Mouse (Mus musculus) kidney, embryonic 15.5 days (tissue): ENCODE measurements around the gene Arid5b. TPM values are rescaled to one million over a fixed set of nuclear protein-coding genes. Genes with fewer than 3 reads are reported as not detected.

Source experiments
- ATAC-seq: fragments of 200-750 bp; cut with Nextera tagmentation; replicated peaks from 2 replicates; pipeline ENCODE4 v1.8.0; 2017; ENCODE audit warnings: moderate TSS enrichment; ENCODE audit not compliant: low FRiP score
- H3K27ac ChIP-seq: fragments of 300-500 bp; sonication (generic); 2 replicates; pipeline ENCODE4 v1.5.1; 2015; ENCODE audit warnings: mild to moderate bottlenecking, inconsistent platforms
- H3K27me3 ChIP-seq: fragments of 300-500 bp; sonication (generic); 2 replicates; pipeline ENCODE4 v1.6.1; 2015; ENCODE audit warnings: inconsistent platforms
- H3K36me3 ChIP-seq: fragments of 300-500 bp; sonication (generic); 2 replicates; pipeline ENCODE4 v1.6.1; 2015; ENCODE audit warnings: inconsistent platforms
- H3K4me1 ChIP-seq: fragments of 300-500 bp; sonication (generic); 2 replicates; pipeline ENCODE4 v1.6.1; 2015; ENCODE audit warnings: inconsistent platforms
- H3K4me2 ChIP-seq: fragments of 300-500 bp; sonication (generic); 2 replicates; pipeline ENCODE4 v1.6.1; 2015; ENCODE audit warnings: moderate library complexity, mild to moderate bottlenecking, inconsistent platforms
- H3K4me3 ChIP-seq: fragments of 300-500 bp; sonication (generic); replicated peaks from 2 replicates; pipeline ENCODE4 v1.5.1; 2015; ENCODE audit warnings: mild to moderate bottlenecking, inconsistent platforms
- H3K9ac ChIP-seq: fragments of 300-500 bp; sonication (generic); 2 replicates; pipeline ENCODE4 v1.6.1; 2015; ENCODE audit warnings: mild to moderate bottlenecking, inconsistent platforms
- H3K9me3 ChIP-seq: fragments of 300-500 bp; sonication (generic); replicated peaks from 2 replicates; pipeline ENCODE4 v1.6.1; 2016; ENCODE audit warnings: inconsistent platforms
- WGBS: fragments of 180-500 bp; shearing (Covaris S2); methylation state at CpG from one replicate; pipeline ENCODE4 v1.1.7; 2015; ENCODE audit warnings: mixed read lengths; 5-methylcytosine and 5-hydroxymethylcytosine counted together
- polyA plus RNA-seq: library from polyadenylated mRNA; unstranded; fragments of >200 nt; fragmentation: Nextera tagmentation; extraction: Ambion mirVana; gene quantifications from 2 replicates; pipeline ENCODE4 v1.2.1, GENCODE M21; 2015

Arid5b gene
- polyA plus RNA-seq, 1 experiment from 2014 or later, result 38.6 TPM

GRCm38 (mm10) chr10:68263296-68263968 lies 15.1 kb downstream of the Arid5b start:
- H3K27me3 ChIP-seq, result no peaks in the 10 kb centered on the region
- peak; percentile 30 for ATAC-seq
- no peak overlapping the region for H3K4me3 ChIP-seq
- 70% methylated on average over 9 of the region's 9 CpGs for WGBS
- no peak overlapping the region for H3K4me2 ChIP-seq
- H3K4me1 ChIP-seq, result peaks cover 40% of the 10 kb centered on the region
- H3K36me3 ChIP-seq, result peaks cover 26% of the 10 kb centered on the region
- H3K27ac ChIP-seq, result peak overlapping the region; percentile 75
- H3K9me3 ChIP-seq, result no peaks in the 10 kb centered on the region
- no peak overlapping the region for H3K9ac ChIP-seq

- peaks cover 23% of the 10 kb centered on the region for H3K36me3 ChIP-seq
- no peaks in the 10 kb centered on the region for H3K9me3 ChIP-seq
- no peak for ATAC-seq
- H3K27me3 ChIP-seq, result no peaks in the 10 kb centered on the region
- 33% methylated on average over 4 of the region's 4 CpGs for WGBS
- H3K4me1 ChIP-seq, result peaks cover 32% of the 10 kb centered on the region
- no peak overlapping the region for H3K9ac ChIP-seq
- H3K4me3 ChIP-seq, result no peak overlapping the region
- no peak overlapping the region for H3K4me2 ChIP-seq
- H3K27ac ChIP-seq, result no peak overlapping the region
Observed at GRCm38 (mm10) chr10:68259601-68260000, 18.9 kb downstream of the Arid5b start.

GRCm38 (mm10) chr10:68257358-68258056 lies 21.0 kb downstream of the Arid5b start:
- H3K4me1 ChIP-seq, result peaks cover 24% of the 10 kb centered on the region
- H3K4me2 ChIP-seq, result no peak overlapping the region
- ATAC-seq, result no peak
- no peak overlapping the region for H3K4me3 ChIP-seq
- H3K36me3 ChIP-seq, result peaks cover 27% of the 10 kb centered on the region
- WGBS, result 91% methylated on average over 10 of the region's 10 CpGs
- H3K27me3 ChIP-seq, result no peaks in the 10 kb centered on the region
- no peak overlapping the region for H3K27ac ChIP-seq
- no peak overlapping the region for H3K9ac ChIP-seq
- no peaks in the 10 kb centered on the region for H3K9me3 ChIP-seq

- no peak overlapping the region for H3K4me2 ChIP-seq
- no peak overlapping the region for H3K4me3 ChIP-seq
- WGBS, result 77% methylated on average over 3 of the region's 3 CpGs
- H3K9me3 ChIP-seq, result no peaks in the 10 kb centered on the region
- H3K9ac ChIP-seq, result no peak overlapping the region
- peaks cover 32% of the 10 kb centered on the region for H3K36me3 ChIP-seq
- no peak for ATAC-seq
- peaks cover 24% of the 10 kb centered on the region for H3K4me1 ChIP-seq
- no peak overlapping the region for H3K27ac ChIP-seq
- no peaks in the 10 kb centered on the region for H3K27me3 ChIP-seq
Observed at GRCm38 (mm10) chr10:68256134-68256533, 22.4 kb downstream of the Arid5b start.

GRCm38 (mm10) chr10:68253452-68254117 lies 25.0 kb downstream of the Arid5b start:
- peak overlapping the region; percentile 7; the same call in 1 of the 2 replicates for H3K27ac ChIP-seq
- 51% methylated on average over 7 of the region's 7 CpGs for WGBS
- peak; percentile 62 for ATAC-seq

GRCm38 (mm10) chr10:68252650-68253049 lies 25.9 kb downstream of the Arid5b start:
- Histone ChIP-seq H3K9me3 (no peaks in the 10 kb centered on the region), H3K27me3 (no peaks in the 10 kb centered on the region), H3K9ac (no peak overlapping the region), H3K36me3 (peaks cover 20% of the 10 kb centered on the region), H3K4me2 (no peak overlapping the region), H3K4me1 (peaks cover 40% of the 10 kb centered on the region), H3K4me3 (no peak overlapping the region), H3K27ac (no peak overlapping the region)
- whole genome bisulfite sequencing, result 81% methylated on average over 4 of the region's 4 CpGs
- ATAC-seq, result no peak

More at GRCm38 (mm10) chr10:68253452-68254117, 25.0 kb downstream of the Arid5b start:
- H3K36me3 ChIP-seq, result peaks cover 20% of the 10 kb centered on the region
- H3K4me3 ChIP-seq, result no peak overlapping the region
- H3K9ac ChIP-seq, result no peak overlapping the region
- H3K27me3 ChIP-seq, result no peaks in the 10 kb centered on the region
- H3K4me2 ChIP-seq, result no peak overlapping the region
- H3K9me3 ChIP-seq, result no peaks in the 10 kb centered on the region
- peaks cover 31% of the 10 kb centered on the region for H3K4me1 ChIP-seq

GRCm38 (mm10) chr10:68249355-68249782 lies 29.2 kb downstream of the Arid5b start:
- ATAC-seq, result no peak
- 59% methylated on average over 6 of the region's 6 CpGs for WGBS
- Histone ChIP-seq H3K9me3 (no peaks in the 10 kb centered on the region), H3K4me2 (no peak overlapping the region), H3K4me1 (peaks cover 42% of the 10 kb centered on the region), H3K27me3 (no peaks in the 10 kb centered on the region), H3K36me3 (peaks cover 12% of the 10 kb centered on the region), H3K4me3 (no peak overlapping the region), H3K9ac (no peak overlapping the region), H3K27ac (peak overlapping the region; percentile 75)

GRCm38 (mm10) chr10:68248281-68249015 lies 30.1 kb downstream of the Arid5b start:
- Histone ChIP-seq H3K4me2 (peak overlapping the region; percentile 24), H3K4me1 (peaks cover 35% of the 10 kb centered on the region), H3K27me3 (no peaks in the 10 kb centered on the region), H3K9ac (no peak overlapping the region), H3K36me3 (peaks cover 12% of the 10 kb centered on the region), H3K27ac (peak overlapping the region; percentile 76), H3K9me3 (no peaks in the 10 kb centered on the region), H3K4me3 (no peak overlapping the region)
- WGBS, result 24% methylated on average over 9 of the region's 9 CpGs
- ATAC-seq, result no peak; the same call in 1 of the 2 replicates

- Histone ChIP-seq H3K9me3 (no peaks in the 10 kb centered on the region), H3K27me3 (no peaks in the 10 kb centered on the region), H3K36me3 (peaks cover 12% of the 10 kb centered on the region), H3K9ac (no peak overlapping the region), H3K4me2 (no peak overlapping the region), H3K4me1 (peaks cover 33% of the 10 kb centered on the region), H3K27ac (peak overlapping the region; percentile 76), H3K4me3 (no peak overlapping the region)
- 66% methylated on average over 4 of the region's 4 CpGs for WGBS
- ATAC-seq, result no peak
Observed at GRCm38 (mm10) chr10:68247490-68248280, 30.9 kb downstream of the Arid5b start.

GRCm38 (mm10) chr10:68246603-68247247 lies 31.8 kb downstream of the Arid5b start:
- no peak overlapping the region for H3K4me3 ChIP-seq
- H3K36me3 ChIP-seq, result peaks cover 15% of the 10 kb centered on the region
- no peaks in the 10 kb centered on the region for H3K9me3 ChIP-seq
- no peak for ATAC-seq
- no peak overlapping the region for H3K4me2 ChIP-seq
- H3K9ac ChIP-seq, result no peak overlapping the region
- H3K4me1 ChIP-seq, result peaks cover 33% of the 10 kb centered on the region
- no peaks in the 10 kb centered on the region for H3K27me3 ChIP-seq
- H3K27ac ChIP-seq, result peak overlapping the region; percentile 57
- 25% methylated on average over 7 of the region's 7 CpGs for WGBS
